Mouse (Mus musculus) midbrain, postnatal 0 days (tissue): ENCODE measurements around the gene Cnga4. TPM values are rescaled to one million over a fixed set of nuclear protein-coding genes. Genes with fewer than 3 reads are reported as not detected.

Source experiments
- ATAC-seq: fragments of 200-750 bp; cut with Nextera tagmentation; 2 replicates; pipeline ENCODE4 v1.8.0; 2017; ENCODE audit warnings: moderate number of reproducible peaks, mild to moderate bottlenecking, moderate TSS enrichment, moderate library complexity; ENCODE audit not compliant: low FRiP score
- DNase-seq: peaks from one replicate; pipeline ENCODE4 v3.0.0-alpha.2; 2015; ENCODE audit warnings: low spot score
- H3K27ac ChIP-seq: fragments of 300-500 bp; sonication (generic); 2 replicates; pipeline ENCODE4 v1.5.1; 2014; ENCODE audit warnings: low read depth, mild to moderate bottlenecking, low read length, mixed read lengths
- H3K27me3 ChIP-seq: fragments of 300-500 bp; sonication (generic); 2 replicates; pipeline ENCODE4 v1.6.1; 2014; ENCODE audit warnings: low read length, control low read depth, mixed read lengths; ENCODE audit not compliant: insufficient read depth
- H3K36me3 ChIP-seq: fragments of 300-500 bp; sonication (generic); 2 replicates; pipeline ENCODE4 v1.6.1; 2014; ENCODE audit warnings: low read length, control low read depth, mixed read lengths; ENCODE audit not compliant: insufficient read depth
- H3K4me1 ChIP-seq: fragments of 300-500 bp; sonication (generic); 2 replicates; pipeline ENCODE4 v1.6.1; 2014; ENCODE audit warnings: mild to moderate bottlenecking, control low read depth, antibody characterized with exemption, low read length, mixed read lengths; ENCODE audit not compliant: insufficient read depth
- H3K4me2 ChIP-seq: fragments of 300-500 bp; sonication (generic); 2 replicates; pipeline ENCODE4 v1.6.1; 2014; ENCODE audit warnings: low read depth, mild to moderate bottlenecking, low read length, mixed read lengths; ENCODE audit not compliant: poor library complexity, severe bottlenecking
- H3K4me3 ChIP-seq: fragments of 300-500 bp; sonication (generic); 2 replicates; pipeline ENCODE4 v1.5.1; 2014; ENCODE audit warnings: low read depth, mild to moderate bottlenecking, low read length, moderate library complexity
- H3K9ac ChIP-seq: fragments of 300-500 bp; sonication (generic); replicated peaks from 2 replicates; pipeline ENCODE4 v1.6.1; 2014; ENCODE audit warnings: mild to moderate bottlenecking, low read length, moderate library complexity, mixed read lengths; ENCODE audit not compliant: poor library complexity, severe bottlenecking
- H3K9me3 ChIP-seq: fragments of 300-500 bp; sonication (generic); 2 replicates; pipeline ENCODE4 v1.6.1; 2016; ENCODE audit warnings: low read length, control low read depth
- CTCF ChIP-seq: IDR thresholded peaks from 2 replicates; pipeline ENCODE4 v1.5.1; 2016; ENCODE audit warnings: antibody characterized with exemption, mild to moderate bottlenecking
- WGBS: fragments of 180-500 bp; shearing (Covaris S2); extraction: QIAGEN DNeasy Blood & Tissue Kit; methylation state at CpG from one replicate; pipeline ENCODE4 v1.1.7; 2014; 5-methylcytosine and 5-hydroxymethylcytosine counted together
- polyA plus RNA-seq: library from polyadenylated mRNA; unstranded; fragments of >200 nt; fragmentation: Nextera tagmentation; extraction: Ambion mirVana; gene quantifications from 2 replicates; pipeline ENCODE4 v1.2.1, GENCODE M21; 2015
- total RNA-seq: library from RNA; depleted of rRNA; stranded (reverse); fragments of >200 nt; gene quantifications from 2 replicates; pipeline ENCODE4 v1.2.3, GENCODE M21; 2014

Gene Cnga4
- total and polyA plus RNA-seq, 2 experiments from 2014 or later, result 0.21 to 0.49 TPM

DNA sequence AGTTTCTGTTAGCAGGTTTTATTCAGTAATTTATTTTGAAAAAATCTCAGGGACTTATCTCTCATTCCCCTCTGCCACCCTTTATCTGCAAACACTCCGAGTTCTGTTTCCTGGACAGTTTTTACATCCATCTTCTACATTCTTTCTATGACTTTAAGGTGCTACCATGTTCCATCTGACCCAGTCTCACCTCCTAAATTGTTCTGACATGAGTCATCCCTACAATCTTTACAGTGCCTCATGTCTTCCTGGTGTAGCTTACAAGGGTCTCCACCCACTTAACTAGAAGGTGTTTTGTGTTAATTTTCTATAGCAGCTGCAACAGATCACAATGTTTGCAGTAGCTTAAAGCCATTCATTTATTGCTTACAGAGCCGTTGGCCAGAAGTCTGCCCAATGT, 16.5 kb downstream of the Cnga4 start:
- TF ChIP-seq CTCF, result no peak
- Histone ChIP-seq H3K27me3 (0 out of 2 replicates have a peak, but pooled peaks cover 3% of the 10 kb centered on the region), H3K9me3 (no peaks in the 10 kb centered on the region), H3K36me3 (no peaks in the 10 kb centered on the region), H3K9ac (no peak overlapping the region), H3K4me3 (no peak overlapping the region), H3K27ac (no peak overlapping the region), H3K4me1 (0 out of 2 replicates have a peak, but pooled peaks cover 4% of the 10 kb centered on the region), H3K4me2 (no peak overlapping the region)
- WGBS, result 47% methylated on average over 2 of the region's 2 CpGs
- ATAC-seq (no peak), DNase-seq (no peak)

DNA sequence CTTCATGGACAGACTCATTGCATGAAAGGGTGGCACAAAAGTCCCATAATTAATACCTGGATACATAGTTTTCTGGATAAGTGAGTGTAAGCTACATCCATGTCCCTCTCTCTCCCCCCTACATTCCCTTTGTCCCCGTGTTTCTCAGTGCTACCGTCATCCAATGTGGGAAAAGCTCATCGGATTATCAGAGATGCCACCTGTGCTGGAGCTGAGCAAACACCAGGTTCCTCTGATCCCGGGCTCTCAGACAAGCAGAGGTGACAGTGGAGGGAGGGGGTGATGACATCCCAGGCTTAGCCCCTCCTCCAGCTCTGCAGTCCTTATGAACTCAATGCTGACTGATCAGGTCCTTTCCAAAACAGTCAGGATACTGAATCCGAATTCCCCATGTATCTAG, 20.0 kb downstream of the Cnga4 start:
- H3K4me1 ChIP-seq, result peaks cover 7% of the 10 kb centered on the region
- no peak overlapping the region for H3K27ac ChIP-seq
- no peak for DNase-seq
- 29% methylated on average over 5 of the region's 5 CpGs for WGBS
- TF ChIP-seq CTCF, result no peak
- H3K36me3 ChIP-seq, result no peaks in the 10 kb centered on the region
- ATAC-seq, result no peak
- no peaks in the 10 kb centered on the region for H3K9me3 ChIP-seq
- H3K27me3 ChIP-seq, result 0 out of 2 replicates have a peak, but pooled peaks cover 3% of the 10 kb centered on the region
- H3K4me2 ChIP-seq, result no peak overlapping the region
- no peak overlapping the region for H3K9ac ChIP-seq
- no peak overlapping the region for H3K4me3 ChIP-seq

DNA sequence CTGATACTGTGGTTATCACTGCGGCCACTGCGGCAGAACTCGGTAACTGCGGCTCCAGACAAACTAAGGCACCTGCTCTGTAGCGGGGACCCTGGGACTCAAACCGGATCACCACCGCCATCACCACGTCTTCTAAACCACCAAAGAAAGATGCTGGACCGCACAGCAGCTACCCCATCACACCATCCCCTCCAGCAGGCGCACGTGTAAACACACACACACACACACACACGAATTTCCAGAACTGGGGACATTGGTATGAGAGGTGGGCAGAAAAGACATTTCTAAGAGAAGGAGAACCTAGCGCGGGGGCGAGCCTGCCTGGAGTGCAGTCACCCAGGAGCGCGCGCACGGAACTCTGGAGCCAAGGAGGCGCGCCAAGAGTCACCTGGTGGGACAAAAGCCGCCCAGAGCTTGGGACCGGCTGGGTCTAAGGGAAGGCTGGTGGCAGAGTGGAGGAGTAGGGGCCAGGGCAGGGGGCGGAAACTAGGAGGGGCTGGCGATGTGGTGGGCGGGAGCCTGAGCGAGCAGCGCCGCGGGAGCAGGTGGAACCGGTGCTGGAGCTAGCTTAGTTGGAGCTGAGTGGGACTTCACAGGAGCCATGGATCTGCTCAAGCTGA, 21.2 kb downstream of the Cnga4 start, which contains the start of gene Cckbr:
TSS of gene Cckbr (plus strand) at position 308 of the 620 bp plus-strand sequence.
- H3K27ac ChIP-seq, result peak within 1 kb of the TSS; percentile 38; the same call in 1 of the 2 replicates
- H3K9me3 ChIP-seq, result no peaks in the 10 kb centered on the region
- peaks cover 7% of the 10 kb centered on the region for H3K4me1 ChIP-seq
- ATAC-seq (peak; percentile 85), DNase-seq (peak; percentile 38)
- WGBS, result under 1% methylated on average over 31 of the region's 31 CpGs
- peak; percentile 14; the same call in 1 of the 2 replicates for TF ChIP-seq CTCF
- H3K27me3 ChIP-seq, result 0 out of 2 replicates have a peak, but pooled peaks cover 3% of the 10 kb centered on the region
- H3K36me3 ChIP-seq, result no peaks in the 10 kb centered on the region
- H3K9ac ChIP-seq, result peak within 1 kb of the TSS; percentile 73
- H3K4me3 ChIP-seq, result peak within 1 kb of the TSS; percentile 63
- H3K4me2 ChIP-seq, result peak within 1 kb of the TSS; percentile 84

DNA sequence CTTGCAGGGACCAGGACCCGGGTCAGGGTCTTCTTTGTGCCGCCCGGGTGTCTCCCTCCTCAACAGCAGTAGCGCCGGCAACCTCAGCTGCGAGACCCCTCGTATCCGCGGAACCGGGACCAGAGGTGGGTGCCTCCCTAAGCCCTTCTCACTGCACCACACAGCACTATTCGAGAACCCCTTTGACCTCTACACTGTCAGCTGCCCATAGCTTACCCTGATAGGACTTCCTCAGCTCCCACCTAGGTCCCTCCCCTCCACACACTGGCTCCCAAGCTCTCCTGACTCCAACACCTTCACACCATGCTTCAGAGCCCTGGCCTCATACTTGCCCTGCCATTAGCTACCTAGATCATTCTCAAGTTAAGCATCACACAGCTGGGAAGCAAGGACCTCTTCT, 21.7 kb downstream of the Cnga4 start:
- Histone ChIP-seq H3K27ac (no peak overlapping the region; the same call in 1 of the 2 replicates), H3K4me2 (peak overlapping the region; percentile 84), H3K9ac (peak overlapping the region; percentile 73), H3K9me3 (no peaks in the 10 kb centered on the region), H3K4me1 (peaks cover 7% of the 10 kb centered on the region), H3K4me3 (peak overlapping the region; percentile 63), H3K27me3 (0 out of 2 replicates have a peak, but pooled peaks cover 3% of the 10 kb centered on the region), H3K36me3 (no peaks in the 10 kb centered on the region)
- WGBS, result 2% methylated on average over 9 of the region's 11 CpGs
- DNase-seq (no peak), ATAC-seq (peak; percentile 36; the same call in 1 of the 2 replicates)
- TF ChIP-seq CTCF, result no peak

DNA sequence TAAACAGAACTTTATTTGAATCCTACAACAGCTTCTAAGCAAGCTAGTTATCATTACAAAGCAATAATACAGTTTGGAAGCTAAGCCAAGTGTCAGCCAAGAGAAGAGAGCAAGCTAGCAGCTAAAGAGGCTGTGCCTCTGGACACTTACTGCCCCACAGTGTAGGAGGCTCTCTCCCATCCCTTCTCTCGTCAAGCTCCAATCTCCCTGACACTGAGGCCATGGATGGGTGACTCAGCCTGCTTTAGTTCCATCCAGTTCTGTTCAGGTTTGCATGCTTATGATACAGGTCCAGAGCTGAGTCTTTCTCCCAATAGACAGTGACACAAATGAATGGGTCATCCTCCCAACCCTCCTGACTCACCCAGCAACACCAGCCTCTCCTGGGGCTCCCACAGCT, 27.7 kb downstream of the Cnga4 start:
- Histone ChIP-seq H3K4me3 (no peak overlapping the region), H3K9ac (no peak overlapping the region), H3K27me3 (no peaks in the 10 kb centered on the region), H3K4me2 (no peak overlapping the region), H3K9me3 (no peaks in the 10 kb centered on the region), H3K4me1 (no peaks in the 10 kb centered on the region), H3K36me3 (no peaks in the 10 kb centered on the region; the same call in 1 of the 2 replicates), H3K27ac (no peak overlapping the region)
- TF ChIP-seq CTCF, result no peak
- ATAC-seq, result no peak
- no peak for DNase-seq
- WGBS, result 43% methylated on average over 1 of the region's 1 CpGs

DNA sequence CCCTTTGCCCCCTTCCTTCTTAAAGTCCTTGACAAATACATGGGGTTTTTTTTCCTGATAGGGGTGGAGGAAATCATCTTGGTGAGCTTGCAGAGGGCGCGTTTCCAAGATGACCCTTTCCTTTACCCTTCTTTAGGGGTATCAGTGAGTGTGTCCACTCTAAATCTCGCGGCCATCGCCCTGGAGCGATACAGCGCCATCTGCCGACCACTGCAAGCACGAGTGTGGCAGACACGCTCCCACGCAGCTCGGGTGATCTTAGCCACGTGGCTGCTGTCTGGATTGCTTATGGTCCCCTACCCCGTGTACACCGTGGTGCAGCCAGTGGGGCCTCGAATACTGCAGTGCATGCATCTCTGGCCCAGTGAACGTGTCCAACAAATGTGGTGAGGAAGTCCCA, 29.5 kb downstream of the Cnga4 start:
- ATAC-seq, result no peak
- Histone ChIP-seq H3K9me3 (no peaks in the 10 kb centered on the region), H3K4me3 (no peak overlapping the region), H3K27ac (no peak overlapping the region), H3K9ac (no peak overlapping the region), H3K4me2 (no peak overlapping the region), H3K4me1 (no peaks in the 10 kb centered on the region), H3K27me3 (no peaks in the 10 kb centered on the region), H3K36me3 (no peaks in the 10 kb centered on the region; the same call in 1 of the 2 replicates)
- WGBS, result 88% methylated on average over 17 of the region's 17 CpGs
- no peak for DNase-seq
- TF ChIP-seq CTCF, result no peak
